Mouse (Mus musculus) lung, postnatal 4 days (tissue): ENCODE data around the gene Ccdc120.

Experiments
- DNase-seq, 2 experiments: peaks; one replicate each; pipeline ENCODE4 v3.0.0; 2021

The Ccdc120 gene

GRCm38 (mm10) chrX:7750432-7751116 lies at the start of gene Ccdc120:
Gene Ccdc120 (minus strand): TSS chrX:7750905.
- DNase-seq, result peak; percentile 70 to 79

GRCm38 (mm10) chrX:7797327-7797726 lies 46.6 kb upstream of the Ccdc120 start:
- no peak for DNase-seq

- DNase-seq, result peak; percentile 23 to 41
Measured at GRCm38 (mm10) chrX:7795016-7795415, 44.3 kb upstream of the Ccdc120 start.

- DNase-seq, result no peak
Measured at GRCm38 (mm10) chrX:7793361-7793760, 42.7 kb upstream of the Ccdc120 start.

GRCm38 (mm10) chrX:7790309-7790708 lies 39.6 kb upstream of the Ccdc120 start:
- DNase-seq, result no peak

GRCm38 (mm10) chrX:7789542-7790136 lies 38.9 kb upstream of the Ccdc120 start, which contains the start of gene Gripap1:
Gene Gripap1 (plus strand): TSS chrX:7789765.
- peak; percentile 80 for DNase-seq

- no peak for DNase-seq
Measured at GRCm38 (mm10) chrX:7782603-7783092, 31.9 kb upstream of the Ccdc120 start.

- DNase-seq, result no peak
Measured at GRCm38 (mm10) chrX:7779294-7779693, 28.6 kb upstream of the Ccdc120 start.

- no peak for DNase-seq
Measured at GRCm38 (mm10) chrX:7778450-7779244, 27.9 kb upstream of the Ccdc120 start.

- DNase-seq, result peak; percentile 29 to 58
Measured at GRCm38 (mm10) chrX:7776329-7777082, 25.8 kb upstream of the Ccdc120 start.

- DNase-seq, result no peak
Measured at GRCm38 (mm10) chrX:7775501-7776205, 24.9 kb upstream of the Ccdc120 start.

GRCm38 (mm10) chrX:7772766-7773165 lies 22.1 kb upstream of the Ccdc120 start:
- peak in 1 of 2 experiments; percentile 29 for DNase-seq

- no peak for DNase-seq
Measured at GRCm38 (mm10) chrX:7769302-7770017, 18.8 kb upstream of the Ccdc120 start.

GRCm38 (mm10) chrX:7765764-7766163 lies 15.1 kb upstream of the Ccdc120 start:
- DNase-seq, result peak; percentile 70 to 82

- DNase-seq, result no peak
Measured at GRCm38 (mm10) chrX:7765281-7765670, 14.6 kb upstream of the Ccdc120 start.

GRCm38 (mm10) chrX:7764657-7765280 lies 14.1 kb upstream of the Ccdc120 start:
- DNase-seq, result no peak

- peak; percentile 57 to 69 for DNase-seq
Measured at GRCm38 (mm10) chrX:7763631-7764393, 13.1 kb upstream of the Ccdc120 start.

- no peak for DNase-seq
Measured at GRCm38 (mm10) chrX:7762921-7763197, 12.2 kb upstream of the Ccdc120 start.

GRCm38 (mm10) chrX:7762137-7762920 lies 11.6 kb upstream of the Ccdc120 start, which contains the start of gene Tfe3:
Gene Tfe3 (plus strand): TSS chrX:7762560.
- DNase-seq, result peak; percentile 93 to 97
